Mouse (Mus musculus) lung, embryonic 14.5 days (tissue): ENCODE data around the gene Stfa3. TPM values are rescaled to one million over a fixed set of nuclear protein-coding genes. Genes with fewer than 3 reads are reported as not detected.

Source experiments
- ATAC-seq: fragments of 200-750 bp; cut with Nextera tagmentation; 2 replicates; pipeline ENCODE4 v1.8.0; 2017; ENCODE audit warnings: mild to moderate bottlenecking, moderate TSS enrichment, moderate library complexity; ENCODE audit not compliant: insufficient read depth
- DNase-seq: peaks from one replicate; pipeline ENCODE4 v3.0.0-alpha.2; 2015
- H3K27ac ChIP-seq: fragments of 300-500 bp; sonication (generic); 2 replicates; pipeline ENCODE4 v1.5.1; 2014; ENCODE audit warnings: low read depth, mild to moderate bottlenecking, moderate library complexity
- H3K27me3 ChIP-seq: fragments of 300-500 bp; sonication (generic); 2 replicates; pipeline ENCODE4 v1.6.1; 2014; ENCODE audit warnings: low read length, control low read depth; ENCODE audit not compliant: insufficient read depth
- H3K36me3 ChIP-seq: fragments of 300-500 bp; sonication (generic); 2 replicates; pipeline ENCODE4 v1.6.1; 2014; ENCODE audit warnings: control low read depth; ENCODE audit not compliant: insufficient read depth
- H3K4me1 ChIP-seq: fragments of 300-500 bp; sonication (generic); 2 replicates; pipeline ENCODE4 v1.6.1; 2014; ENCODE audit warnings: antibody characterized with exemption, control low read depth; ENCODE audit not compliant: insufficient read depth
- H3K4me2 ChIP-seq: fragments of 300-500 bp; sonication (generic); 2 replicates; pipeline ENCODE4 v1.6.1; 2014; ENCODE audit warnings: mild to moderate bottlenecking
- H3K4me3 ChIP-seq: fragments of 300-500 bp; sonication (generic); 2 replicates; pipeline ENCODE4 v1.5.1; 2014; ENCODE audit warnings: low read depth, low read length
- H3K9ac ChIP-seq: fragments of 300-500 bp; sonication (generic); 2 replicates; pipeline ENCODE4 v1.6.1; 2014
- H3K9me3 ChIP-seq: fragments of 300-500 bp; sonication (generic); 2 replicates; pipeline ENCODE4 v1.6.1; 2016; ENCODE audit warnings: low read depth, low read length, control low read depth
- CTCF ChIP-seq: IDR thresholded peaks from 2 replicates; pipeline ENCODE4 v1.5.1; 2016; ENCODE audit warnings: antibody characterized with exemption, low read depth
- WGBS: fragments of 180-500 bp; shearing (Covaris S2); extraction: QIAGEN DNeasy Blood & Tissue Kit; methylation state at CpG from one replicate; pipeline ENCODE4 v1.1.7; 2014; 5-methylcytosine and 5-hydroxymethylcytosine counted together
- polyA plus RNA-seq: library from polyadenylated mRNA; unstranded; fragments of >200 nt; fragmentation: Nextera tagmentation; extraction: Ambion mirVana; gene quantifications from 2 replicates; pipeline ENCODE4 v1.2.1, GENCODE M21; 2014

Stfa3 gene
- polyA plus RNA-seq, 1 experiment from 2014 or later, result not detected

GRCm38 (mm10) chr16:36471066-36471633 lies 16.0 kb upstream of the Stfa3 start:
- no peak overlapping the region for H3K27ac ChIP-seq
- no peak for ATAC-seq
- WGBS, result 57% methylated on average over 13 of the region's 13 CpGs
- H3K4me3 ChIP-seq, result no peak overlapping the region
- H3K9me3 ChIP-seq, result no peaks in the 10 kb centered on the region
- TF ChIP-seq CTCF, result no peak
- no peaks in the 10 kb centered on the region for H3K4me1 ChIP-seq
- no peaks in the 10 kb centered on the region for H3K36me3 ChIP-seq
- no peak for DNase-seq
- H3K4me2 ChIP-seq, result no peak overlapping the region
- H3K9ac ChIP-seq, result no peak overlapping the region
- H3K27me3 ChIP-seq, result no peaks in the 10 kb centered on the region

- Histone ChIP-seq H3K27me3 (no peaks in the 10 kb centered on the region), H3K4me1 (no peaks in the 10 kb centered on the region), H3K4me3 (no peak overlapping the region), H3K27ac (no peak overlapping the region), H3K36me3 (no peaks in the 10 kb centered on the region), H3K9ac (no peak overlapping the region), H3K4me2 (no peak overlapping the region), H3K9me3 (no peaks in the 10 kb centered on the region)
- TF ChIP-seq CTCF, result peak; percentile 39
- ATAC-seq, result no peak
- WGBS, result 10% methylated on average over 2 of the region's 2 CpGs
- DNase-seq, result peak; percentile 19
Measured at GRCm38 (mm10) chr16:36469955-36470478, 14.8 kb upstream of the Stfa3 start.

GRCm38 (mm10) chr16:36469367-36469766 lies 14.2 kb upstream of the Stfa3 start:
- no peak overlapping the region for H3K4me2 ChIP-seq
- no peak overlapping the region for H3K9ac ChIP-seq

GRCm38 (mm10) chr16:36468862-36469261 lies 13.7 kb upstream of the Stfa3 start:
- TF ChIP-seq CTCF, result peak; percentile 45
- no peaks in the 10 kb centered on the region for H3K9me3 ChIP-seq
- no peaks in the 10 kb centered on the region for H3K4me1 ChIP-seq
- no peak overlapping the region for H3K9ac ChIP-seq
- H3K27me3 ChIP-seq, result no peaks in the 10 kb centered on the region
- no peak for ATAC-seq
- no peaks in the 10 kb centered on the region for H3K36me3 ChIP-seq
- 64% methylated on average over 4 of the region's 4 CpGs for WGBS
- no peak overlapping the region for H3K4me2 ChIP-seq
- no peak overlapping the region for H3K27ac ChIP-seq
- no peak overlapping the region for H3K4me3 ChIP-seq
- peak; percentile 9 for DNase-seq

More at GRCm38 (mm10) chr16:36469367-36469766, 14.2 kb upstream of the Stfa3 start:
- H3K27ac ChIP-seq, result no peak overlapping the region
- DNase-seq, result no peak
- H3K4me3 ChIP-seq, result no peak overlapping the region
- H3K9me3 ChIP-seq, result no peaks in the 10 kb centered on the region
- no peaks in the 10 kb centered on the region for H3K27me3 ChIP-seq
- no peak for TF ChIP-seq CTCF
- no peaks in the 10 kb centered on the region for H3K4me1 ChIP-seq
- WGBS, result 74% methylated on average over 9 of the region's 9 CpGs
- no peaks in the 10 kb centered on the region for H3K36me3 ChIP-seq
- no peak for ATAC-seq

- ATAC-seq (no peak), DNase-seq (no peak)
- TF ChIP-seq CTCF, result no peak
- 69% methylated on average over 2 of the region's 2 CpGs for WGBS
- Histone ChIP-seq H3K27ac (no peak overlapping the region), H3K36me3 (no peaks in the 10 kb centered on the region), H3K4me2 (no peak overlapping the region), H3K4me1 (no peaks in the 10 kb centered on the region), H3K9ac (no peak overlapping the region), H3K9me3 (no peaks in the 10 kb centered on the region), H3K27me3 (no peaks in the 10 kb centered on the region), H3K4me3 (no peak overlapping the region)
Measured at GRCm38 (mm10) chr16:36467936-36468335, 12.7 kb upstream of the Stfa3 start.

- Histone ChIP-seq H3K9ac (no peak overlapping the region), H3K27me3 (no peaks in the 10 kb centered on the region), H3K4me2 (no peak overlapping the region), H3K27ac (no peak overlapping the region), H3K36me3 (no peaks in the 10 kb centered on the region), H3K4me1 (no peaks in the 10 kb centered on the region), H3K9me3 (no peaks in the 10 kb centered on the region), H3K4me3 (no peak overlapping the region)
- 80% methylated on average over 3 of the region's 3 CpGs for whole genome bisulfite sequencing
- TF ChIP-seq CTCF, result no peak
- ATAC-seq (no peak), DNase-seq (no peak)
Measured at GRCm38 (mm10) chr16:36465436-36465835, 10.2 kb upstream of the Stfa3 start.

GRCm38 (mm10) chr16:36464076-36464475 lies 8.9 kb upstream of the Stfa3 start:
- ATAC-seq, result no peak
- DNase-seq, result no peak
- 77% methylated on average over 4 of the region's 4 CpGs for WGBS

More at GRCm38 (mm10) chr16:36464076-36464475, 8.9 kb upstream of the Stfa3 start:
- no peak for TF ChIP-seq CTCF
- H3K4me2 ChIP-seq, result no peak overlapping the region
- no peaks in the 10 kb centered on the region for H3K27me3 ChIP-seq
- no peak overlapping the region for H3K4me3 ChIP-seq
- no peak overlapping the region for H3K9ac ChIP-seq
- H3K9me3 ChIP-seq, result no peaks in the 10 kb centered on the region
- no peak overlapping the region for H3K27ac ChIP-seq
- no peaks in the 10 kb centered on the region for H3K4me1 ChIP-seq
- no peaks in the 10 kb centered on the region for H3K36me3 ChIP-seq
